Mouse (Mus musculus): ENCODE data around the gene Trub2. TPM values are rescaled to one million over a fixed set of nuclear protein-coding genes. Genes with fewer than 3 reads are reported as not detected.
A peak's percentile ranks its signal among the peaks of the same experiment; 100 is the strongest.
"Not testable (repeated sequence)": the region's sequence is repeated elsewhere in the genome, so short reads cannot be mapped to it uniquely, and the experiment has no call there.

Gene Trub2
- polyA plus RNA-seq, 1 experiment from 2014 or later = 43.1 TPM

- Histone ChIP-seq H3K27me3 (ENCODE audit: insufficient read depth, poor library complexity, severe bottlenecking) (no peaks in the 10 kb centered on the region), H3K4me3 (peak overlapping the region; percentile 84), H3K27ac (peak overlapping the region; percentile 82; the same call in 1 of the 2 replicates), H3K36me3 (peaks cover 41% of the 10 kb centered on the region), H3K4me1 (peaks cover 19% of the 10 kb centered on the region), H3K9me3 (no peaks in the 10 kb centered on the region)
- WGBS = 16% methylated on average over 6 of the region's 6 CpGs
- DNase-seq (ENCODE audit: low spot score) = peak; percentile 75
Observed at GRCm38 (mm10) chr2:29803400-29803831, 15.1 kb upstream of the Trub2 start.

GRCm38 (mm10) chr2:29802827-29803201 is 14.5 kb upstream of the Trub2 start:
- under 1% methylated on average over 38 of the region's 39 CpGs for WGBS
- no peaks in the 10 kb centered on the region for H3K9me3 ChIP-seq
- peaks cover 35% of the 10 kb centered on the region for H3K36me3 ChIP-seq
- no peaks in the 10 kb centered on the region for H3K27me3 ChIP-seq (ENCODE audit: insufficient read depth, poor library complexity, severe bottlenecking)
- H3K4me3 ChIP-seq = peak overlapping the region; percentile 84
- DNase-seq (ENCODE audit: low spot score) = no peak
- peak overlapping the region; percentile 82 for H3K27ac ChIP-seq
- peaks cover 19% of the 10 kb centered on the region for H3K4me1 ChIP-seq

DNA sequence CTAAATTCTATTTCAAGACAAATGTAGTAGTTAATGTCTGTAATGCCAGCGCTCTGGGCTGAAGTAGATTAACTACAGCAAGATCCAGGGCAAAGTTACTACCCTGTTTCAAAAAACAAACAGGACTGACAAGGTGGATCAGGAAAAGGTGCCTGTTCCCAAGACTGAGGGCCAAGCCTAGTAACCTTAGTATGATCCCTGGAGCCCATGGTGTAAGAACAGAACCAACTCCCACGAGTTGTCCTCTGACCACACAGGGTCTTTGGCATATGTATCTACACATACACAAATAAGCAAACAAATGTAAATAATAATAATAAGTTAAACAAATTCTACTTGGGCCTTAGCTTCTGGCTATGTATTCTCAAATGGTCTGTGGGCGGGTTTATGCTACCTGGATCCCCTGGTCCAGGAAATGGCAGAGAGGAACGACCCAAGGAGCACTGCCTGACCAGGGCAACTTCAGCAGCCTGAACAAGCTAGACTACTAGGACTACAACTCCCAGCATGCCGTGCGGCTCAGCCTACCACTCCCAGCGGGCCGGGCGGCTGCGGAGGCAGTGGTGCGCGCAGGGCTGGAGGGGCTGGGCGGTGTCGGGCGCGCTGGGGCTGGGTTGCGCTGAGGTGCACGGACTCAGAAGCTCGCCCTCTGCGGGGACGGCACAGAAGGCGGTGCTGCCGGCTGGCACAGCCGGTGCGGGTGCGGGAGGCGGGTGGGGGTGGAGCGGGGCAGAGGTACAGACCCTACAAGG is 13.9 kb upstream of the Trub2 start, which contains the start of gene Slc27a4:
Slc27a4 (plus strand) TSS at position 560 of the 752 bp plus-strand sequence.
- Histone ChIP-seq H3K4me3 (peak within 1 kb of the TSS; percentile 84), H3K27me3 (ENCODE audit: insufficient read depth, poor library complexity, severe bottlenecking) (no peaks in the 10 kb centered on the region), H3K9me3 (no peaks in the 10 kb centered on the region), H3K4me1 (peaks cover 19% of the 10 kb centered on the region), H3K27ac (peak within 1 kb of the TSS; percentile 82), H3K36me3 (peaks cover 31% of the 10 kb centered on the region)
- 5% methylated on average over 28 of the region's 28 CpGs for WGBS
- peak; percentile 97 for DNase-seq (ENCODE audit: low spot score)

GRCm38 (mm10) chr2:29792772-29793487 is 4.6 kb upstream of the Trub2 start:
- H3K4me3 ChIP-seq = no peak overlapping the region
- DNase-seq (ENCODE audit: low spot score) = no peak
- no peaks in the 10 kb centered on the region for H3K27me3 ChIP-seq (ENCODE audit: insufficient read depth, poor library complexity, severe bottlenecking)
- WGBS = 95% methylated on average over 2 of the region's 2 CpGs
- no peaks in the 10 kb centered on the region for H3K9me3 ChIP-seq
- H3K27ac ChIP-seq = no peak overlapping the region
- H3K4me1 ChIP-seq = peaks cover 7% of the 10 kb centered on the region; the same call in 1 of the 2 replicates
- H3K36me3 ChIP-seq = peaks cover 64% of the 10 kb centered on the region

DNA sequence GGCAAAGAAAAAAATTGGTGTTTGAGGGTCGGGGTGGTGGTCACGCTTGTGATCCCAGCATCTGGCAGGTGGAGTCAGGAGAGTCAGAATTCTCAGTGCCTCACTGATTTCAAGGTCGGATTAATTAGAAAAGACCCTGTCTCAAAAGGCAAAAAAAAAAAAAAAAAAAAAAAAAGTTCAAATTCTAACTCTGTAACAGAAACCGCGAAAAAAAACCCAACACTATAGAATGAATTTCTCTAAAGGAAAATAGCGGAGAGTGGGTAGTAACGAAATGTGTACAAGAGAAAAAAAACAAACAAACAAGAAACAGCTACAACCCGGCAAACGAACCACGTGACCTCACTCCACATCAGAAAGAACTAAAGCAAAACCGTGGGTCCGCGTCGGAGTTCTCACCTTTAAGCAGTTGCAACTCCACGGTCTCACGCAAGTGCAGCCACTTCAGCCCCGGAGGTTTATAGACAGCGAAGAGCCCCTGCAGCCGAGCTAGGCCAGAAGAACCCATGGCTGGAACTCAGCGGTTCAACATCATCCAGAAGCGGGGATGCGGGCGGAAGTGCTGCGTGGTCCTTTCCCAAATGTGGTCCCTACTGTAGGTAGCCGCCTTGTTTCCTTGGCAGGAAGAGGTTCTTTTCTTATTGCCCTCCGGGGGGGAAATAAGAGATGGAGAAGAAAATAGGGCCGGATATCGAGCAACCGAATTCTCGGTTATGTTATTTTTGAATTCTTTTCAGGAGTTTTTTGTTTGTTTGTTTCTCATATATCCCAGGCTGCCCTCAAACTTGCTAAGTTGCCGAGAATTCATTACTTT is 991 bp downstream of the Trub2 start, which contains the start of gene Coq4:
Coq4 (plus strand) TSS at position 390 of the 814 bp plus-strand sequence.
- Histone ChIP-seq H3K4me1 (peaks cover 15% of the 10 kb centered on the region; the same call in 1 of the 2 replicates), H3K4me3 (peak within 1 kb of the TSS; percentile 81), H3K27me3 (ENCODE audit: insufficient read depth, poor library complexity, severe bottlenecking) (no peaks in the 10 kb centered on the region), H3K36me3 (peaks cover 68% of the 10 kb centered on the region), H3K27ac (peak within 1 kb of the TSS; percentile 86), H3K9me3 (0 out of 2 replicates have a peak, but pooled peaks cover under 1% of the 10 kb centered on the region)
- DNase-seq (ENCODE audit: low spot score) = peak; percentile 95
- 1% methylated on average over 31 of the region's 31 CpGs for WGBS

DNA sequence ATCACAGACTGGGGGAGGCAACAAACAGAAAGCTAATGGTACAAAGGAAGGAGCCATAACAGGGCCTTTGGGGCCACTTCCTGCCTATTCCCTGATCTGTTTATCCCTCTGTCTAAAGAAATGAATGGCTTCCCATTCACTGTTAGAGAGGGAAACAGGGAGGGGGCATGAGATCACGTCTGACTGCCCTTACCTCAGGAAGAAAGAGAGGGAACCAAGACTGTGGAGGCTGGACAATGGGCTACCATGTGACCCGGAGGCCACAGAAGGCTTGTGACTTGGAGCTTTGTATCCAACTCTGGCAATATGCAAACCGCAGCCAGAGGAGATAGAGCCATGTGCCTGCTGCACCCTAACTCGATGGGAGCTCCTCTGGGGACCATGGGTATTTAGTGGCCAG is 4.0 kb downstream of the Trub2 start:
- H3K27ac ChIP-seq = no peak overlapping the region
- H3K9me3 ChIP-seq = peaks cover 9% of the 10 kb centered on the region
- no peak for DNase-seq (ENCODE audit: low spot score)
- whole genome bisulfite sequencing = 74% methylated on average over 4 of the region's 4 CpGs
- H3K4me1 ChIP-seq = peaks cover 15% of the 10 kb centered on the region; the same call in 1 of the 2 replicates
- no peak overlapping the region for H3K4me3 ChIP-seq
- peaks cover 70% of the 10 kb centered on the region for H3K36me3 ChIP-seq
- no peaks in the 10 kb centered on the region for H3K27me3 ChIP-seq (ENCODE audit: insufficient read depth, poor library complexity, severe bottlenecking)

DNA sequence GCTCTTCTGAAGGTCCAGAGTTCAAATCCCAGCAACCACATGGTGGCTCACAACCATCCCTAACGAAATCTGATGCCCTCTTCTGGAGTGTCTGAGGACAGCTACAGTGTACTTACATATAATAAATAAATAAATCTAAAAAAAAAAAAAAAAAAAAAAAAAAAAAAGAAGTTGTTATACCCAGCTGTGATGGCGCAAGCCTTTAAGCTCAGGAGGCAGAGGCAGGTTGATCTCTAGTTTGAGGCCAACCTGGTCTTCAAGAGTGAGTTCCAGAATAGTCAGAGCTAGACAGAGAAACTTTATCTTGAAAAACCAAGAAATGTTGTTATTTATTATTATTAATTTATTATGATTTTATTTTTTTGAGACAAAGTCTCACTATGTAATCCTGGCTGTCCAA is 7.0 kb downstream of the Trub2 start:
- not testable (repeated sequence) for H3K4me3 ChIP-seq; H3K9me3 ChIP-seq; H3K27ac ChIP-seq; H3K27me3 ChIP-seq (ENCODE audit: insufficient read depth, poor library complexity, severe bottlenecking); DNase-seq (ENCODE audit: low spot score); H3K4me1 ChIP-seq
- H3K36me3 ChIP-seq = peaks cover 98% of the 10 kb centered on the region
- 83% methylated on average over 2 of the region's 2 CpGs for whole genome bisulfite sequencing

GRCm38 (mm10) chr2:29773323-29773722 is 15.0 kb downstream of the Trub2 start:
- DNase-seq (ENCODE audit: low spot score) = no peak
- WGBS = 63% methylated on average over 4 of the region's 4 CpGs
- H3K36me3 ChIP-seq = peaks cover 42% of the 10 kb centered on the region
- no peaks in the 10 kb centered on the region for H3K27me3 ChIP-seq (ENCODE audit: insufficient read depth, poor library complexity, severe bottlenecking)
- no peak overlapping the region for H3K4me3 ChIP-seq
- no peak overlapping the region for H3K27ac ChIP-seq
- peaks cover 10% of the 10 kb centered on the region for H3K4me1 ChIP-seq
- H3K9me3 ChIP-seq = no peaks in the 10 kb centered on the region

- WGBS = 71% methylated on average over 8 of the region's 8 CpGs
- Histone ChIP-seq H3K36me3 (peaks cover 27% of the 10 kb centered on the region), H3K27ac (no peak overlapping the region), H3K9me3 (no peaks in the 10 kb centered on the region), H3K27me3 (ENCODE audit: insufficient read depth, poor library complexity, severe bottlenecking) (no peaks in the 10 kb centered on the region), H3K4me1 (peaks cover 10% of the 10 kb centered on the region), H3K4me3 (no peak overlapping the region)
- DNase-seq (ENCODE audit: low spot score) = no peak
Observed at GRCm38 (mm10) chr2:29771611-29772461, 16.5 kb downstream of the Trub2 start.

- no peak overlapping the region for H3K27ac ChIP-seq
Observed at GRCm38 (mm10) chr2:29770162-29770561, 18.1 kb downstream of the Trub2 start.

GRCm38 (mm10) chr2:29768901-29769300 is 19.4 kb downstream of the Trub2 start:
- 57% methylated on average over 9 of the region's 9 CpGs for WGBS
- Histone ChIP-seq H3K4me1 (peaks cover 7% of the 10 kb centered on the region), H3K27ac (no peak overlapping the region), H3K27me3 (ENCODE audit: insufficient read depth, poor library complexity, severe bottlenecking) (no peaks in the 10 kb centered on the region), H3K4me3 (no peak overlapping the region), H3K9me3 (no peaks in the 10 kb centered on the region), H3K36me3 (peaks cover 6% of the 10 kb centered on the region; the same call in 1 of the 2 replicates)
- no peak for DNase-seq (ENCODE audit: low spot score)

More at GRCm38 (mm10) chr2:29770162-29770561, 18.1 kb downstream of the Trub2 start:
- Histone ChIP-seq H3K9me3 (no peaks in the 10 kb centered on the region), H3K36me3 (peaks cover 13% of the 10 kb centered on the region; the same call in 1 of the 2 replicates), H3K4me3 (no peak overlapping the region), H3K4me1 (peaks cover 10% of the 10 kb centered on the region), H3K27me3 (ENCODE audit: insufficient read depth, poor library complexity, severe bottlenecking) (no peaks in the 10 kb centered on the region)
- no peak for DNase-seq (ENCODE audit: low spot score)
